Mouse (Mus musculus) Muller cell, postnatal 12 days (primary cell): ENCODE data around the gene Catsperd.
"Not testable (repeated sequence)": the region's sequence is repeated elsewhere in the genome, so short reads cannot be mapped to it uniquely, and the experiment has no call there.

Source experiments
- DNase-seq: peaks from one replicate; pipeline ENCODE4 v3.0.0-alpha.2; 2015; ENCODE audit errors: inconsistent ontology term

Gene Catsperd

DNA sequence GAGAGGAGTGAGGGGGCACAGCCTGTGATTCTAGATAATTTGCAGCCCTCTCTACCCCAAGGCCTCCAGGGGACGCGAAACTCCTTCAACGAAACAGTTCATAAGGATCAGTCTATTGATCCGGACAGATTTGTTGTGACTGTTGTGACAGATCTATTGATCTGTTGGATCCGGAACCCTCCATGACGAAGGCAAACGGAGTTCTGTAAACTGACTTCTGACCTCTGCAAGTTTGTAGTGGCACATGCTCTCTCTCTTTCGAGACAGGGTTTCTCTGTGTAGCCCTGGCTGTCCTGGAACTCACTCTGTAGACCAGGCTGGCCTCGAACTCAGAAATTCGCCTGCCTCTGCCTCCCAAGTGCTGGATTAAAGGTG lies 15.4 kb upstream of the Catsperd start:
- not testable (repeated sequence) for DNase-seq

DNA sequence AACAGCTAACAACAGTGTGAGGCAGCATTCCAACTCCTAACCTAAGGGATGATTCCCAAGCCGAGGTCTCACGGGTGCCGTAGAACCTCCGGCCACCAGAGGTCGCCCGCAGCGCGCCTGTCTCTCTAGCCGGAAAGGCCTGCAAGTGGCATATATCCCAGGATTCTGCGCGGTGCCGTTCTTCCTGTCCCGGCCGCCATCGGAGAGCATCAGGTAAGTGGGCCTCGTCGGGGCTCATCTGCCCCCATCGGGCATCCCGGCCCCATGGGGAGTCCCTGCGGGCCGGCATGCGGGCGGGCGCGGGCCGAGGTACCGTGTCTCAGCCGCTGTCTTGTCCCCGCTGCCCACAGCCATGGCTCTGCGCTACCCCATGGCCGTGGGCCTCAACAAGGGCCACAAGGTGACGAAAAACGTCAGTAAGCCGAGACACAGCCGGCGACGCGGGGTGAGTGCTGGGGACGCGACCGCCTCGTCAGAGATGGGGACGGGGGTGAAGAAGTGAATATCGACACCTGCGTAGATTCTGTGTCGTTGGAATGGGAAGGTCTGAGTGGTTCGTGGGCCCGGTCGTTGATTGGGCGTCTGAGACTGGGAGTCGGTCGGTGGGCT lies 14.6 kb upstream of the Catsperd start, which contains the start of gene Rpl36:
Rpl36 (plus strand) TSS at position 181 of the 609 bp plus-strand sequence.
- DNase-seq: peak; percentile 96

DNA sequence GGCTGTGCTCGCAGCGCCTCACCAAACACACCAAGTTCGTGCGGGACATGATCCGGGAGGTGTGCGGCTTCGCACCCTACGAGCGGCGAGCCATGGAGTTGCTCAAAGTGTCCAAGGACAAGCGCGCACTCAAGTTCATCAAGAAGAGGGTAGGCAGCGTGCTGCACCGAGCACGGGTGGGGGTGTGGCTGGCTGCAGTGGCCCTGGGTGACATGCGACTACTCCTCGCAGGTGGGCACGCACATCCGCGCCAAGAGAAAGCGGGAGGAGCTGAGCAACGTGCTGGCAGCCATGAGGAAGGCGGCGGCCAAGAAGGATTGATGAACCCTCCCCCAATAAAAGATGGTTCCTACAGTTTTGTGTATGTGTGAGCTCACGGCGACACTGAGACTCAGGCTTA lies 14.1 kb upstream of the Catsperd start:
- not testable (repeated sequence) for DNase-seq

DNA sequence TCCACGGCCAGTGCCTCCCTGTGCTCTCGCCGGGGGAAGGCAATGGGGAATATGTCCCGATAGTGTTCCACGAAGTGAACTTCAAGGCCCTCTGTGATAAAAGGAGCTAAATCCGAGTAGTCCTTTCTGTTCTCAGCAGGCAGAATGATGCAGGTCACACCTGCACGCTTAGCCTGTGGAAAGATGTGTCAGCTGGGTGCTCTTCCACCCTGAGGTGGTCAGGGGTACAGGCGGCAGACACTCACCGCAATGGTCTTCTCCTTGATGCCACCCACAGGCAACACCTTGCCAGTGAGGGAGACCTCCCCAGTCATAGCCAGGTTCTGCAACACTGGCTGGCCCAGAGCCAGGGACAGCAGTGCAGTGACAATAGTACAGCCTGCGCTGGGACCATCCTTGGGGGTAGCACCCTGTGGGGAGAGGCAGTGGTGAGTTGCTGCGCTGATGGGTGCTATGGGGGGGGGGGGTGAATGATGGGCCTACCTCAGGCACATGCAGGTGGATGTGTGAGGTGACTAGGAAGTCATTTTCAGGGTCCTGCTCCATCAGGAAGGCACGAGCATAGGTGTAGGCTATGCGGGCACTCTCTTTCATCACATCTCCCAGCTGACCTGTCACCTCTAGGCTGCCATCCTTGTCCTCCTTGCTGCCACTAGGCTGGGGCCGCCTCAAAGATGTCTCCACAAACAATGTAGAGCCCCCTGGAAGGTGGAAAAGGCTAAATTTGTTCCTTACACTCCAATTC lies 13.4 kb upstream of the Catsperd start:
- DNase-seq: no peak

DNA sequence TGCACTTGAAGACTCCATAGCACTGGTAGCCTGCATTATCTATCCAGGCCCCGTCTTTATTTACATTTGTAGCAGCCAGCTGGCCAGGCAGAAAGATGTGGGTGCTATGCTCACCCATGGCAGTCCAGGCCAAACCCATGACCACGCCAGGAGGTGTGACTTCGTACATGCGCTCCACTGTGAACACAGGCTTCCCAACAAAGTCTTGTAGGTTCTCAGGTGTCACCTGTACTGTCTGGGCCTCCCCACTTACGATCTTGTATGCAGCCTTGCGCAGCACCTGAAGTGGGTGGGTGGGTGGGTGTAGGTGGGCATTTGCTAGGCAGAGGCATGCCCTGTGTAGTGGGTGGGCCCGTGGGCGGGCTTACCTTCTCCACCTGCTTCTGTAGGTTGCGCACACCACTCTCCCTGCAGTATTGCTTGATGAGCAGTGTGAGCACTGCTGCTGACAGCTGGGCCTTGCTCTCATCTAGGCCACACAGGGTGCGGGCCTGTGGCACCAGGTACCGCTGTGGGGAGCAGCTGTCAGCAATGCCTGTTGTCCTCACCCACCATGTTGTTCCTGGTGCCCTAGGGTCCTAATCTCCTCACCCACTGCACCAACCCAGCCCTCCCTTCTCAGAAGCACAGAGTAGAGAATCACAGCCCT lies 12.7 kb upstream of the Catsperd start:
- DNase-seq: no peak

- DNase-seq: no peak
Observed at GRCm38 (mm10) chr17:56615792-56616191, 12.2 kb upstream of the Catsperd start.

- no peak for DNase-seq
Observed at GRCm38 (mm10) chr17:56616725-56617124, 11.2 kb upstream of the Catsperd start.

- no peak for DNase-seq
Observed at GRCm38 (mm10) chr17:56617628-56618027, 10.3 kb upstream of the Catsperd start.

DNA sequence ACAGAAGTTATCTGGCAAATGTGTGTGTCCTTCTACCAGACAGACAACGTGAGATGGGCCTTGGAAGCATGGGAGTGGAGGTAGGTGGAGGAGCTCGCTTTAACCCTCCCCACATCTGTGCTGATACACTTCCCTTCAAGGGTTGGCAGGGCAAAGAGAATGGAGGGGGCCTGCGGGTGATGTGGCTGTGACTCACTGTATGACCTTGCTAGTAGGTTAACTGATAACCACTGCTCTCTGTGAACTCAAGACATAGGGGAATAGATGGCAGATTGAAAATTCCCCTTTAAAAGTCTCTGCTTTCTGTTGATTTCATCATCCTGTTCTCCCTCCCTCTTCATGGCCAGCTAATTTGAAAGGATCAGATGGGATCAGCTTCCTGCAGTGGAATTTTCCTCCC lies 2.4 kb upstream of the Catsperd start:
- DNase-seq: no peak

- DNase-seq: no peak
Observed at GRCm38 (mm10) chr17:56626260-56626659, 1.7 kb upstream of the Catsperd start.

DNA sequence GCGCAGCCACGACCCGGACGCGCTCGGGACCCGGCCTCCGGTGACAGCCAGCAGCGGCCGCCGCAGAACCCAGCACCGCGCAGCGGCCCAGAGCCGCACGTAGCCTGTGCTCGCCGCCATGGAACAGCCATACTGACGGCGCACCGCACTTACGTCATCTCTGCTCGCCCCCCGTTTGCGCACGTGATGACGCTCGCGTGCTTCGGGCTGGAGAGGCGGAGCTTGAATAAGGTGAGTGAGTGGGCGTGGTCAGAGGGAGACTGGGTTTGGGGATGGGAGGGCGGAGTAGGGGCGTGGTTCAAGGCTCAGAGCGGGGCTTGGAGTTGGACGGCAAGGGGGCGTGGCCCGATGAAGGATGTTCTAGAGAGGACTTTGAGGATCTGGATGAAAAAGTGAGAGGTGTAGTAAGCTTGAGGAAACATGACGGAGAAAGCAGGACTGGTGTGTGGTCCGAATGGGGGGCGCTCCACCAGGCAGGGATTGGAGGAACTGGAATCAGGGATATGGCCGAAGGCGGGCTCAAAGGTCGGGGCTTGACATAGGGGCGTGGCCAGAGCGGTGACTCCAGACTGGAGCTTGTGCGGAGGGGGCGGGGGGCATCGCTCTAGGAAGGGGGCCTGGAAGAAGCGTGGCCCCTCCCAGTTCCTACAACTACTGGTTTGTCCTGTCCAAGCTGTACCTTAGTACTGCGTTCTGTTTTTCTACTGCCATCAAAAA lies 1.0 kb upstream of the Catsperd start, which contains the start of gene Lonp1:
Lonp1 (minus strand) TSS at position 134 of the 717 bp plus-strand sequence.
- DNase-seq: peak; percentile 97

DNA sequence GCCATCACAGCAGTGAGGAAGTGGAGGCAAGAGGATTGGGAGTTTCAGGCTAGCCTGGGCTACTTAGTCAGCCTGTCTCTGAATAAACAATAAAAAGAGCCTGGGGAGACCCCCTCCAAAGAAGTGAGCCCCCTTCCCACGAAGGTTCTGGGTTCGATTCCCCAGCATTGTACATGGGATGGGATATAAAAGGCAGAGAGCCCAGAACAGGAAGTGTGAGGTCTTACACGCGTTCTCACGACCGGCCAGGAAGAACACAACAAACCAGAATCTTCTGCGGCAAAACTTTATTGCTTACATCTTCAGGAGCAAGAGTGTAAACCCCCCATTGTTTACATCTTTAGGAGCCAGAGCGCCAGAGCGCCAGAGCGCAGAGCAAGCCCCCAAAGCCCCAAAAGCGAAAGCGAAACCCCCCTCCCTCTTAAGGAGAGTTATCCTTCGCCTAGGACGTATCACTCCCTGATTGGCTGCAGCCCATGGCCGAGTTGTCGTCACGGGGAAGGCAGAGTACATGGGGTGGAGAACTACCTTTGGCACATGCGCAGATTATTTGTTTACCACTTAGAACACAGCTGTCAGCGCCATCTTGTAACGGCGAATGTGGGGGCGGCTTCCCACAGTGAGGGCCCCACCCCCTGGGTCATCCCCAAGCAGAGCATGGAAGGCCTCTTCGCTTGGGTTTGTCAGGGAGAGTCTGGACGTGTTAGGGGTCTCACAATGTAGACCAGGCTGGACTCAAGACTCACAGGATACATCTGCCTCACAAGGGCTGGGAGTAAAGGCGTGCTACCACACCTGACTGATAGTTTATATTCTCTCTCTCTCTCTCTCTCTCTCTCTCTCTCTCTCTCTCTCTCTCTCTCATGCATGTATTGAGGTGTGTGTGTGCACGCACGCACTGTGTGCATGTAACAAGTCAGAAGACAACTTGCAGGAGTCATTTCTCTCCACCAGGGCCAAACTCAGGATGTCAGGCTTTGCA lies 2.1 kb downstream of the Catsperd start:
- DNase-seq: not testable (repeated sequence)

- DNase-seq: no peak
Observed at GRCm38 (mm10) chr17:56631807-56632206, 3.9 kb downstream of the Catsperd start.

GRCm38 (mm10) chr17:56634023-56634422 lies 6.1 kb downstream of the Catsperd start:
- DNase-seq: no peak

DNA sequence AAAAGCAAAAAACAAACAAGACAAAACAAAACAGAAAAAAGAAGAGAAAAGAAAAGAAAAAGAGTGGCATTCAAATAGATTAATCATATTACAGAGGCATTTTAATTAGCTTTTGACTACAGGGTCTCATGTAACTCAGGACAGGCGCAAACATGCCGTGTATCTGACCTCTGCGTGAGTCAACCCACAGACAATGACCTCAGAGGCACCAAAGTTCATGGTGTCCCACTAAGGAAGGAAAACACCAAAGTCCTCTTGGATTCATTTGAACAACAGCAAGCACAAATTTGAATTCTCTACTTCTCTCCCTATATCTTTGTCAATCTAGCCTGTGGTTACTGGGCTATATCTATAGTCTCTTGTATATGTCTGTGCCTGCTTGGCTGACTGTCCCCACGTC lies 15.3 kb downstream of the Catsperd start:
- DNase-seq: no peak

GRCm38 (mm10) chr17:56647546-56647945 lies 19.6 kb downstream of the Catsperd start:
- DNase-seq: no peak

DNA sequence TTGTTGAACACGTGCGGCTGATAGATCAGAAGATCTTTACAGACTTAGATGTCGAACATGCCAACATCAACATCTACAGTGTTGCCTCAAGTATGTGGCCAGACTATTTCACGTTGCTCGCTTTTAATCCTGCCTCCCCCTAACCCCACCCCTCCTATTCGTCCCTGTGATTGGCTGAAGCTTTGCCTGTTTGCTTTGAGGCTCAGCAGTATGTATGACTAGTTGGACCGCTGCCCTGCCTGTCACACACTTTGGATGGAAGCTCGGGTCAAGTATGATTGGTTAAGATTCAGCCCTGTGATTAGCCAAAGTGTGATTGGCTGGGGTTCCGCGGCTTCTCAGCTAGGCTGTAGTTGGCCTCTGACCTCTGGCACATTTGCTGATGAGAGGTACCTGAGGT lies 23.9 kb downstream of the Catsperd start:
- DNase-seq: no peak

- DNase-seq: no peak
Observed at GRCm38 (mm10) chr17:56654771-56655170, 26.8 kb downstream of the Catsperd start.

- no peak for DNase-seq
Observed at GRCm38 (mm10) chr17:56655311-56655710, 27.4 kb downstream of the Catsperd start.

DNA sequence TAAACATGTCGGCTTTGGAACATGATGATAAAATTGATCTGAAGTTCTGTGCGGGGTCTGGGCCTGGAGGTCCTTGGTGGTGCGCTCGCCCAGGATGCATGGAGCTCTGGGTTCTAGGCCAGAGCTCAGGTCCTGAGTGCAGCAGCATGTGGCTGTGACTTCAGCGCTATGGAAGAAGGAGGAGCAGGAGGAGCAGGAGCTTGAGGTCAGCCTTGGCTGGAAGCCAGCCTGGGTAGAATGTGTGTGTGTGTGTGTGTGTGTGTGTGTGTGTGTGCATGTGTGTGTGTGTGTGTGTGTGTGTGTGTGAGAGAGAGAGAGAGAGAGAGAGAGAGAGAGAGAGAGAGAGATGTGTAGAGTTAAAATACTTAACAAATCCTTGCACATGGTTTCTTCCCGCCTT lies 28.2 kb downstream of the Catsperd start:
- no peak for DNase-seq

- DNase-seq: no peak
Observed at GRCm38 (mm10) chr17:56663659-56664058, 35.7 kb downstream of the Catsperd start.
